Mouse (Mus musculus): Measurements from ENCODE around the gene Hsh2d. TPM values are rescaled to one million over a fixed set of nuclear protein-coding genes. Genes with fewer than 3 reads are reported as not detected.

Hsh2d gene
- polyA plus RNA-seq, 1 experiment from 2014 or later = not detected

GRCm38 (mm10) chr8:72220758-72221157 is 31.3 kb downstream of the Hsh2d start:
- peak overlapping the region; percentile 81; the same call in 1 of the 2 replicates for H3K9ac ChIP-seq (ENCODE audit: low read depth, low read length)

GRCm38 (mm10) chr8:72222656-72223055 is 33.2 kb downstream of the Hsh2d start:
- no peaks in the 10 kb centered on the region for H3K27me3 ChIP-seq (ENCODE audit: control insufficient read depth, insufficient read depth, low read length)
- WGBS = 88% methylated on average over 5 of the region's 5 CpGs

More at GRCm38 (mm10) chr8:72220758-72221157, 31.3 kb downstream of the Hsh2d start:
- peaks cover 11% of the 10 kb centered on the region; the same call in 1 of the 2 replicates for H3K4me1 ChIP-seq (ENCODE audit: control insufficient read depth, insufficient read depth, low read length)
- H3K36me3 ChIP-seq (ENCODE audit: control insufficient read depth, insufficient read depth, low read length) = peaks cover 29% of the 10 kb centered on the region
- WGBS = 88% methylated on average over 4 of the region's 4 CpGs
- ATAC-seq (ENCODE audit: low FRiP score, low TSS enrichment) = no peak
- H3K9me3 ChIP-seq (ENCODE audit: control insufficient read depth, low read length) = no peaks in the 10 kb centered on the region
- H3K4me2 ChIP-seq (replicated peaks; ENCODE audit: low read depth, low read length) = peak overlapping the region; percentile 79
- no peaks in the 10 kb centered on the region for H3K27me3 ChIP-seq (ENCODE audit: control insufficient read depth, insufficient read depth, low read length)
- no peak overlapping the region for H3K27ac ChIP-seq (ENCODE audit: low read depth, low read length)
- peak overlapping the region; percentile 87 for H3K4me3 ChIP-seq (ENCODE audit: low read length)

GRCm38 (mm10) chr8:72239499-72240402 is 50.3 kb downstream of the Hsh2d start, which contains the start of gene Ap1m1:
Ap1m1 (plus strand) TSS chr8:72240018.
- H3K27ac ChIP-seq (ENCODE audit: low read depth, low read length) = peak within 1 kb of the TSS; percentile 85
- ATAC-seq (ENCODE audit: low FRiP score, low TSS enrichment) = peak; percentile 98
- WGBS = under 1% methylated on average over 54 of the region's 54 CpGs

More at GRCm38 (mm10) chr8:72222656-72223055, 33.2 kb downstream of the Hsh2d start:
- no peak for ATAC-seq (ENCODE audit: low FRiP score, low TSS enrichment)
- Histone ChIP-seq H3K9ac (ENCODE audit: low read depth, low read length) (no peak overlapping the region), H3K4me3 (ENCODE audit: low read length) (no peak overlapping the region), H3K4me1 (ENCODE audit: control insufficient read depth, insufficient read depth, low read length) (peaks cover 11% of the 10 kb centered on the region; the same call in 1 of the 2 replicates), H3K36me3 (ENCODE audit: control insufficient read depth, insufficient read depth, low read length) (peaks cover 29% of the 10 kb centered on the region), H3K27ac (ENCODE audit: low read depth, low read length) (no peak overlapping the region), H3K9me3 (ENCODE audit: control insufficient read depth, low read length) (no peaks in the 10 kb centered on the region), H3K4me2 (replicated peaks; ENCODE audit: low read depth, low read length) (no peak overlapping the region)

GRCm38 (mm10) chr8:72240403-72240763 is 50.9 kb downstream of the Hsh2d start:
- H3K4me3 ChIP-seq (ENCODE audit: low read length) = peak overlapping the region; percentile 69
- WGBS = under 1% methylated on average over 24 of the region's 24 CpGs
- H3K4me2 ChIP-seq (replicated peaks; ENCODE audit: low read depth, low read length) = peak overlapping the region; percentile 59
- peak overlapping the region; percentile 85 for H3K27ac ChIP-seq (ENCODE audit: low read depth, low read length)
- peaks cover 11% of the 10 kb centered on the region; the same call in 1 of the 2 replicates for H3K4me1 ChIP-seq (ENCODE audit: control insufficient read depth, insufficient read depth, low read length)
- no peaks in the 10 kb centered on the region for H3K9me3 ChIP-seq (ENCODE audit: control insufficient read depth, low read length)
- H3K36me3 ChIP-seq (ENCODE audit: control insufficient read depth, insufficient read depth, low read length) = no peaks in the 10 kb centered on the region; the same call in 1 of the 2 replicates
- H3K27me3 ChIP-seq (ENCODE audit: control insufficient read depth, insufficient read depth, low read length) = no peaks in the 10 kb centered on the region
- peak overlapping the region; percentile 61 for H3K9ac ChIP-seq (ENCODE audit: low read depth, low read length)
- peak; percentile 65; the same call in 1 of the 2 replicates for ATAC-seq (ENCODE audit: low FRiP score, low TSS enrichment)

More at GRCm38 (mm10) chr8:72239499-72240402, 50.3 kb downstream of the Hsh2d start, which contains the start of gene Ap1m1:
- H3K9me3 ChIP-seq (ENCODE audit: control insufficient read depth, low read length) = no peaks in the 10 kb centered on the region
- H3K4me2 ChIP-seq (replicated peaks; ENCODE audit: low read depth, low read length) = peak within 1 kb of the TSS; percentile 59
- H3K27me3 ChIP-seq (ENCODE audit: control insufficient read depth, insufficient read depth, low read length) = no peaks in the 10 kb centered on the region
- H3K9ac ChIP-seq (ENCODE audit: low read depth, low read length) = peak within 1 kb of the TSS; percentile 61
- peak within 1 kb of the TSS; percentile 69 for H3K4me3 ChIP-seq (ENCODE audit: low read length)
- peaks cover 11% of the 10 kb centered on the region; the same call in 1 of the 2 replicates for H3K4me1 ChIP-seq (ENCODE audit: control insufficient read depth, insufficient read depth, low read length)
- H3K36me3 ChIP-seq (ENCODE audit: control insufficient read depth, insufficient read depth, low read length) = no peaks in the 10 kb centered on the region; the same call in 1 of the 2 replicates

GRCm38 (mm10) chr8:72240951-72241350 is 51.5 kb downstream of the Hsh2d start:
- H3K36me3 ChIP-seq (ENCODE audit: control insufficient read depth, insufficient read depth, low read length) = no peaks in the 10 kb centered on the region; the same call in 1 of the 2 replicates
- H3K27me3 ChIP-seq (ENCODE audit: control insufficient read depth, insufficient read depth, low read length) = no peaks in the 10 kb centered on the region
- no peaks in the 10 kb centered on the region for H3K9me3 ChIP-seq (ENCODE audit: control insufficient read depth, low read length)
- WGBS = 74% methylated on average over 7 of the region's 7 CpGs
- H3K27ac ChIP-seq (ENCODE audit: low read depth, low read length) = no peak overlapping the region
- H3K4me2 ChIP-seq (replicated peaks; ENCODE audit: low read depth, low read length) = peak overlapping the region; percentile 59
- ATAC-seq (ENCODE audit: low FRiP score, low TSS enrichment) = no peak
- H3K4me1 ChIP-seq (ENCODE audit: control insufficient read depth, insufficient read depth, low read length) = peaks cover 11% of the 10 kb centered on the region; the same call in 1 of the 2 replicates
- H3K9ac ChIP-seq (ENCODE audit: low read depth, low read length) = peak overlapping the region; percentile 61; the same call in 1 of the 2 replicates
- H3K4me3 ChIP-seq (ENCODE audit: low read length) = peak overlapping the region; percentile 69

- H3K27me3 ChIP-seq (ENCODE audit: control insufficient read depth, insufficient read depth, low read length) = no peaks in the 10 kb centered on the region
- H3K4me2 ChIP-seq (replicated peaks; ENCODE audit: low read depth, low read length) = no peak overlapping the region
- H3K9ac ChIP-seq (ENCODE audit: low read depth, low read length) = no peak overlapping the region
- no peak overlapping the region for H3K27ac ChIP-seq (ENCODE audit: low read depth, low read length)
- no peaks in the 10 kb centered on the region for H3K9me3 ChIP-seq (ENCODE audit: control insufficient read depth, low read length)
- peaks cover 11% of the 10 kb centered on the region; the same call in 1 of the 2 replicates for H3K4me1 ChIP-seq (ENCODE audit: control insufficient read depth, insufficient read depth, low read length)
- H3K4me3 ChIP-seq (ENCODE audit: low read length) = no peak overlapping the region
- H3K36me3 ChIP-seq (ENCODE audit: control insufficient read depth, insufficient read depth, low read length) = peaks cover 8% of the 10 kb centered on the region
- 88% methylated on average over 1 of the region's 1 CpGs for WGBS
- ATAC-seq (ENCODE audit: low FRiP score, low TSS enrichment) = no peak
These were observed 52.8 kb downstream of the Hsh2d start for GRCm38 (mm10) chr8:72242226-72242625.

GRCm38 (mm10) chr8:72244610-72245009 is 55.2 kb downstream of the Hsh2d start:
- H3K9ac ChIP-seq (ENCODE audit: low read depth, low read length) = no peak overlapping the region
- WGBS = 79% methylated on average over 2 of the region's 2 CpGs
- H3K9me3 ChIP-seq (ENCODE audit: control insufficient read depth, low read length) = no peaks in the 10 kb centered on the region
- no peak overlapping the region for H3K27ac ChIP-seq (ENCODE audit: low read depth, low read length)
- H3K4me2 ChIP-seq (replicated peaks; ENCODE audit: low read depth, low read length) = no peak overlapping the region
- no peak for ATAC-seq (ENCODE audit: low FRiP score, low TSS enrichment)
- no peak overlapping the region for H3K4me3 ChIP-seq (ENCODE audit: low read length)
- peaks cover 11% of the 10 kb centered on the region; the same call in 1 of the 2 replicates for H3K4me1 ChIP-seq (ENCODE audit: control insufficient read depth, insufficient read depth, low read length)
- H3K27me3 ChIP-seq (ENCODE audit: control insufficient read depth, insufficient read depth, low read length) = no peaks in the 10 kb centered on the region
- peaks cover 11% of the 10 kb centered on the region for H3K36me3 ChIP-seq (ENCODE audit: control insufficient read depth, insufficient read depth, low read length)

Measured in kidney, embryonic 14.5 days (tissue).